Comparison of ENCODE assay signal across 15 mouse cellular contexts in the genomic region with DNA sequence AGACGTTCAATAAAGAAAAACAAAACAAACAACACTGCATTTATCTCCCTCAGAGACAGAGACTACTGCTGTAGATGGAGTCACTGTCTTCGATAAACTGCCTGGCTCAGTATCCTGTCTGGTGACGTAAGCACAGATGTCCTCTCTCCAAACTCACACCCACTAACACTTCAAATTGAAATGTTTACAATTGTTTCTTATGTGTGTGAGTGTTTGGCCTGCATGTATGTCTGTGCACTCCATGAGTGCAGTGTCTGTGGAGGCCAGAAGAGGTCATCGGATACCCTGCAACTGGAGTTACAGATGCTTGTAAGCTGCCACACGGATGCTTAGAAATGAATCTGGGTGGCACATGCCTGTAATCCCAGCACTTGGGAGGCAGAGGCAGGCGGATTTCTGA.
"Had no signal": no experiment of that assay in that cellular context is flagged by ENCODE, and none has a peak within 500 bp of the region (broad histone marks: within the 10 kb centered on the region; RNA-seq: fewer than 3 reads in every experiment).

No protein-coding gene starts in this region.

- H3K9me3 ChIP-seq: limb, embryonic 13.5 days; midbrain, embryonic 10.5 days; neural tube, embryonic 13.5 days had no signal

- H3K4me3 ChIP-seq: limb, embryonic 13.5 days; midbrain, embryonic 10.5 days; neural tube, embryonic 13.5 days had no signal

- H3K9ac ChIP-seq: limb, embryonic 13.5 days; liver, embryonic 14.5 days; neural tube, embryonic 13.5 days had no signal

- H3K27ac ChIP-seq: limb, embryonic 13.5 days; liver, embryonic 14.5 days; midbrain, embryonic 10.5 days; neural tube, embryonic 13.5 days had no signal

- DNase-seq: kidney, adult 18-20 months; kidney, postnatal 36 days; left cerebral cortex, postnatal 4 days; lung, adult 2 months; lung, postnatal 36 days; midbrain, embryonic 14.5 days; retina, postnatal 1 day; right cerebral cortex, postnatal 4 days; spleen, adult 18-20 months; thymus, adult 2 months; thymus, postnatal 25 days had no signal

- H3K4me2 ChIP-seq: limb, embryonic 13.5 days; neural tube, embryonic 13.5 days had no signal

- H3K27me3 ChIP-seq: limb, embryonic 13.5 days; neural tube, embryonic 13.5 days had no signal

- H3K36me3 ChIP-seq: midbrain, embryonic 10.5 days had no signal

- H3K4me1 ChIP-seq: limb, embryonic 13.5 days; midbrain, embryonic 10.5 days; neural tube, embryonic 13.5 days had no signal
